Mouse (Mus musculus): Measurements from ENCODE around the gene Tnfsf12. TPM values are rescaled to one million over a fixed set of nuclear protein-coding genes. Genes with fewer than 3 reads are reported as not detected.

The Tnfsf12 gene
- polyA plus RNA-seq, 1 experiment from 2014 or later: 8.8 TPM

- Histone ChIP-seq H3K4me1 (ENCODE audit: control insufficient read depth, insufficient read depth, low read length) (peaks cover 27% of the 10 kb centered on the region), H3K4me2 (ENCODE audit: low read depth, low read length) (peak overlapping the region; percentile 47; the same call in 1 of the 2 replicates), H3K27ac (ENCODE audit: low read length) (peak overlapping the region; percentile 76), H3K9me3 (replicated peaks; ENCODE audit: control insufficient read depth, low read length) (no peaks in the 10 kb centered on the region), H3K27me3 (ENCODE audit: control insufficient read depth, insufficient read depth, low read length) (no peaks in the 10 kb centered on the region), H3K9ac (ENCODE audit: low read length) (peak overlapping the region; percentile 61), H3K36me3 (ENCODE audit: control insufficient read depth, insufficient read depth, low read length) (peaks cover 18% of the 10 kb centered on the region; the same call in 1 of the 2 replicates), H3K4me3 (replicated peaks; ENCODE audit: low read length) (peak overlapping the region; percentile 24; the same call in 1 of the 2 replicates)
- 0 out of 2 replicates have a peak, but pooled peaks have one; percentile 5 for ATAC-seq (ENCODE audit: insufficient read depth, low FRiP score)
- 34% methylated on average over 9 of the region's 9 CpGs for WGBS
Measured at GRCm38 (mm10) chr11:69654760-69655159, 40.9 kb downstream of the Tnfsf12 start.

- no peak overlapping the region for H3K4me3 ChIP-seq (replicated peaks; ENCODE audit: low read length)
- no peak overlapping the region for H3K4me2 ChIP-seq (ENCODE audit: low read depth, low read length)
- WGBS: 72% methylated on average over 5 of the region's 5 CpGs
- H3K9ac ChIP-seq (ENCODE audit: low read length): 0 out of 2 replicates have a peak overlapping the region, but pooled peaks have one; percentile 9
- no peaks in the 10 kb centered on the region for H3K9me3 ChIP-seq (replicated peaks; ENCODE audit: control insufficient read depth, low read length)
- H3K36me3 ChIP-seq (ENCODE audit: control insufficient read depth, insufficient read depth, low read length): peaks cover 24% of the 10 kb centered on the region; the same call in 1 of the 2 replicates
- peaks cover 27% of the 10 kb centered on the region for H3K4me1 ChIP-seq (ENCODE audit: control insufficient read depth, insufficient read depth, low read length)
- ATAC-seq (ENCODE audit: insufficient read depth, low FRiP score): no peak
- H3K27me3 ChIP-seq (ENCODE audit: control insufficient read depth, insufficient read depth, low read length): no peaks in the 10 kb centered on the region
- H3K27ac ChIP-seq (ENCODE audit: low read length): no peak overlapping the region
Measured at GRCm38 (mm10) chr11:69653399-69653798, 42.2 kb downstream of the Tnfsf12 start.

DNA sequence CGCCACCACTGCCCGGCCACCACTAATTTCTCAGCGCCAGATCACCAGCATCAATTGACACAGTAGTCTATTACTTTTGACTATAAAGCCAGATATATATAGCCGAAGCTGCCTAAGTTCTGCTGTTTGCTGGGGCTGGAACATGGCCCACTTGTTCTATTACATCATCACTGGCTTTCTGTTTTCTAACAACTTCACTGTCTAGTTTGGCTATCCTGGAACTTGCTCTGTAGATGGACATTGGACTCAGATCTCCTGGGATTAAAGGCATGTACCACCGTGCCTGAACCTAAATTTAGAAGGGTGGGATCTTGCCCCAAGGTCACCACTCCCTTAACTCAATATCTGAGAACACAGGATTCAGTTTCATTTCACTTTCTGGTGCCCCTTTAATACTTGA lies 49.8 kb downstream of the Tnfsf12 start:
- Histone ChIP-seq H3K4me2 (ENCODE audit: low read depth, low read length) (no peak overlapping the region), H3K9ac (ENCODE audit: low read length) (no peak overlapping the region), H3K9me3 (replicated peaks; ENCODE audit: control insufficient read depth, low read length) (no peaks in the 10 kb centered on the region), H3K4me3 (replicated peaks; ENCODE audit: low read length) (no peak overlapping the region), H3K36me3 (ENCODE audit: control insufficient read depth, insufficient read depth, low read length) (peaks cover 53% of the 10 kb centered on the region), H3K27ac (ENCODE audit: low read length) (no peak overlapping the region), H3K4me1 (ENCODE audit: control insufficient read depth, insufficient read depth, low read length) (no peaks in the 10 kb centered on the region), H3K27me3 (ENCODE audit: control insufficient read depth, insufficient read depth, low read length) (no peaks in the 10 kb centered on the region)
- WGBS: 89% methylated on average over 5 of the region's 5 CpGs
- no peak for ATAC-seq (ENCODE audit: insufficient read depth, low FRiP score)

MicroRNAs within 50 kb of the gene (microRNA counts, 519-probe panel; counts per million panel counts)
- not detected for microRNA mmu-miR-1934

Small RNA genes lying within 50 kb of the gene (microRNA-seq; reads per million reads assigned to microRNA genes)
- gene Mir1934: 2.8 reads per million, percentile 15 among the genes with 10 or more reads in this experiment

Other genes with a start within 250 kb of the Tnfsf12 start
- gene Dnah2, start 146.7 kb downstream of the Tnfsf12 start, polyA plus RNA-seq (2015; fragmentation: Nextera tagmentation; extraction: Ambion mirVana): 0.54 and 0.69 TPM in 2 replicates
- 7.2 and 7.3 TPM in 2 replicates for gene Efnb3, start 135.6 kb downstream of the Tnfsf12 start, polyA plus RNA-seq (2015; fragmentation: Nextera tagmentation; extraction: Ambion mirVana)
- 19.3 and 21.6 TPM in 2 replicates for gene Wrap53, start 115.6 kb downstream of the Tnfsf12 start, polyA plus RNA-seq (2015; fragmentation: Nextera tagmentation; extraction: Ambion mirVana)
- 118 and 120 TPM in 2 replicates for gene Trp53, start 115.5 kb downstream of the Tnfsf12 start, polyA plus RNA-seq (2015; fragmentation: Nextera tagmentation; extraction: Ambion mirVana)
- 9.5 and 10.4 TPM in 2 replicates for gene Atp1b2, start 89.9 kb downstream of the Tnfsf12 start, polyA plus RNA-seq (2015; fragmentation: Nextera tagmentation; extraction: Ambion mirVana)
- 1.3 and 2.2 TPM in 2 replicates for gene Shbg, start 77.9 kb downstream of the Tnfsf12 start, polyA plus RNA-seq (2015; fragmentation: Nextera tagmentation; extraction: Ambion mirVana)
- 18.1 and 19.6 TPM in 2 replicates for gene Sat2, start 73.8 kb downstream of the Tnfsf12 start, polyA plus RNA-seq (2015; fragmentation: Nextera tagmentation; extraction: Ambion mirVana)
- 20.9 and 22.1 TPM in 2 replicates for gene Fxr2, start 62.9 kb downstream of the Tnfsf12 start, polyA plus RNA-seq (2015; fragmentation: Nextera tagmentation; extraction: Ambion mirVana)
- 7.7 and 7.9 TPM in 2 replicates for gene Sox15, start 40.5 kb downstream of the Tnfsf12 start, polyA plus RNA-seq (2015; fragmentation: Nextera tagmentation; extraction: Ambion mirVana)
- 67.7 and 68.8 TPM in 2 replicates for gene Mpdu1, start 33.2 kb downstream of the Tnfsf12 start, polyA plus RNA-seq (2015; fragmentation: Nextera tagmentation; extraction: Ambion mirVana)
- gene Cd68, start 29.7 kb downstream of the Tnfsf12 start, polyA plus RNA-seq (2015; fragmentation: Nextera tagmentation; extraction: Ambion mirVana): 18.9 and 19.6 TPM in 2 replicates
- gene Eif4a1, start 23.4 kb downstream of the Tnfsf12 start, polyA plus RNA-seq (2015; fragmentation: Nextera tagmentation; extraction: Ambion mirVana): 454 and 462 TPM in 2 replicates
- 66.3 and 68.5 TPM in 2 replicates for gene Senp3, start 13.8 kb downstream of the Tnfsf12 start, polyA plus RNA-seq (2015; fragmentation: Nextera tagmentation; extraction: Ambion mirVana)
- 0.59 and 1.0 TPM in 2 replicates for gene Tnfsf13, start 10.1 kb downstream of the Tnfsf12 start, polyA plus RNA-seq (2015; fragmentation: Nextera tagmentation; extraction: Ambion mirVana)
- gene Tnfsfm13, start 249 bp upstream of the Tnfsf12 start, polyA plus RNA-seq (2015; fragmentation: Nextera tagmentation; extraction: Ambion mirVana): 2.9 and 4.2 TPM in 2 replicates
- 17.7 and 20.6 TPM in 2 replicates for gene Polr2a, start 62.8 kb upstream of the Tnfsf12 start, polyA plus RNA-seq (2015; fragmentation: Nextera tagmentation; extraction: Ambion mirVana)
- gene Slc35g3, start 66.1 kb upstream of the Tnfsf12 start, polyA plus RNA-seq (2015; fragmentation: Nextera tagmentation; extraction: Ambion mirVana): 0.17 TPM in 1 of 2 replicates, not detected in the other
- 3.4 TPM in 2 replicates for gene Zbtb4, start 70.1 kb upstream of the Tnfsf12 start, polyA plus RNA-seq (2015; fragmentation: Nextera tagmentation; extraction: Ambion mirVana)
- gene Chrnb1, start 100.1 kb upstream of the Tnfsf12 start, polyA plus RNA-seq (2015; fragmentation: Nextera tagmentation; extraction: Ambion mirVana): 5.3 and 10.3 TPM in 2 replicates
- 1.8 and 2.5 TPM in 2 replicates for gene Fgf11, start 106.0 kb upstream of the Tnfsf12 start, polyA plus RNA-seq (2015; fragmentation: Nextera tagmentation; extraction: Ambion mirVana)
- 14.2 and 15.0 TPM in 2 replicates for gene Tmem102, start 109.8 kb upstream of the Tnfsf12 start, polyA plus RNA-seq (2015; fragmentation: Nextera tagmentation; extraction: Ambion mirVana)
- gene Gm39566, start 119.4 kb upstream of the Tnfsf12 start, polyA plus RNA-seq (2015; fragmentation: Nextera tagmentation; extraction: Ambion mirVana): 0.03 TPM in 1 of 2 replicates, not detected in the other
- not detected in 2 replicates for gene Spem2, start 122.6 kb upstream of the Tnfsf12 start, polyA plus RNA-seq (2015; fragmentation: Nextera tagmentation; extraction: Ambion mirVana)
- gene Spem1, start 126.3 kb upstream of the Tnfsf12 start, polyA plus RNA-seq (2015; fragmentation: Nextera tagmentation; extraction: Ambion mirVana): not detected in 2 replicates
- 5.3 and 6.4 TPM in 2 replicates for gene Nlgn2, start 141.9 kb upstream of the Tnfsf12 start, polyA plus RNA-seq (2015; fragmentation: Nextera tagmentation; extraction: Ambion mirVana)
- 377 and 401 TPM in 2 replicates for gene Tmem256, start 142.7 kb upstream of the Tnfsf12 start, polyA plus RNA-seq (2015; fragmentation: Nextera tagmentation; extraction: Ambion mirVana)
- 85.1 and 98.5 TPM in 2 replicates for gene Plscr3, start 150.5 kb upstream of the Tnfsf12 start, polyA plus RNA-seq (2015; fragmentation: Nextera tagmentation; extraction: Ambion mirVana)
- gene Tnk1, start 162.9 kb upstream of the Tnfsf12 start, polyA plus RNA-seq (2015; fragmentation: Nextera tagmentation; extraction: Ambion mirVana): 15.3 and 19.1 TPM in 2 replicates
- not detected in 2 replicates for gene Tmem95, start 182.2 kb upstream of the Tnfsf12 start, polyA plus RNA-seq (2015; fragmentation: Nextera tagmentation; extraction: Ambion mirVana)
- gene Kctd11, start 185.6 kb upstream of the Tnfsf12 start, polyA plus RNA-seq (2015; fragmentation: Nextera tagmentation; extraction: Ambion mirVana): 15.1 and 24.7 TPM in 2 replicates
- 4.0 and 5.1 TPM in 2 replicates for gene Acap1, start 199.7 kb upstream of the Tnfsf12 start, polyA plus RNA-seq (2015; fragmentation: Nextera tagmentation; extraction: Ambion mirVana)
- 4.9 TPM in 2 replicates for gene 2810408A11Rik, start 205.1 kb upstream of the Tnfsf12 start, polyA plus RNA-seq (2015; fragmentation: Nextera tagmentation; extraction: Ambion mirVana)
- 7.5 TPM in 2 replicates for gene Neurl4, start 205.2 kb upstream of the Tnfsf12 start, polyA plus RNA-seq (2015; fragmentation: Nextera tagmentation; extraction: Ambion mirVana)
- gene Gps2, start 218.0 kb upstream of the Tnfsf12 start, polyA plus RNA-seq (2015; fragmentation: Nextera tagmentation; extraction: Ambion mirVana): 61.6 and 63.4 TPM in 2 replicates
- 1,516 and 1,535 TPM in 2 replicates for gene Eif5a, start 226.1 kb upstream of the Tnfsf12 start, polyA plus RNA-seq (2015; fragmentation: Nextera tagmentation; extraction: Ambion mirVana)
- 2.9 and 3.8 TPM in 2 replicates for gene Ybx2, start 239.9 kb upstream of the Tnfsf12 start, polyA plus RNA-seq (2015; fragmentation: Nextera tagmentation; extraction: Ambion mirVana)